ENCODE assay signal across 9 mouse cellular contexts in the genomic region with DNA sequence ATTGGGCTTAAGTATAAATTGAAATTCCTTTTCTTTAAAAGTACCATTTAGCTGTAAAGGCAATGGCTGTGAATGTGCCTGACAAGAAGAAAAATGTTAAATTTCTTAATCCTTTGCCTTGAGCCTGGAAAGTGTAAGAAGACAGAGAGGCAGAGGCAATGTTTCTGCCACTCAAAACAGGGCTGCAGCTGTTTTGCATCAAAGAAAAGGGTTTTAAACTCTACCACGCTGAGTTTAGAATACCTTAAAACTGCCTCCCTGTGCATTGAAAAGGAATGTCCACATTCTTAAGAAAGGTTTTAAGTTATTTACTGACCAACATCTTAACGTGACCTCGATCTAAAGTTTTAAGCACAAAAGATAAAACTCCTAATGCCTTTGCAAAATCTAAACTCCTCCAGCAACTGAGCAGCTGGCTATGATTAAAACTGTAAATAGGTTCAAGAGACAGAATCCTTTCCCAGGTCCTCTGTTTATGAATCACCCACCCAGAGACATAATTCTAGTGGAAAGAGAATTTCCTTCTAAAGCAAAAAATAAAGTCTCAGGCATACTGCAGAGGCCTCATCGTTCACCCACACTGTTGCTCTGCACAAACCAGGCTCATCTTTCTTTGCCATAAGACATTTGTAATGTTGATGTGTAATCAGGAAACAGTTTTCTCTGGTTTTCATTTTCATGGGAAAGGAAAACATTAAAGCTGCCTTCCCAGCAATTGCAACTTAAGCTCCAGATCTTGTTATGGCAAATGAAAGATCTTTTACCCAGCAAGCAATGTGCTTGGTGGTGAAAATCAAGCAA. TPM values are rescaled to one million over a fixed set of nuclear protein-coding genes. Genes with fewer than 3 reads are reported as not detected.
DNase-seq lines count a peak whose midpoint lies in the region; ATAC-seq and TF ChIP-seq lines count a peak whose summit lies in the region.
"Had no signal": no experiment of that assay in that cellular context is flagged by ENCODE, and none has a peak within 500 bp of the region (broad histone marks: within the 10 kb centered on the region; RNA-seq: fewer than 3 reads in every experiment).

No protein-coding gene starts in this region.

- H3K9ac ChIP-seq in heart, embryonic 12.5 days = no peak overlapping the region
- no peak overlapping the region for H3K9ac ChIP-seq in lung, postnatal 0 days (replicated peaks; ENCODE audit: low read depth)
- no peak overlapping the region for H3K9ac ChIP-seq in hindbrain, embryonic 14.5 days

- TF ChIP-seq EP300 in lung, postnatal 0 days (IDR thresholded peaks at IDR 0.05) = 0 out of 2 replicates have a peak, but pooled peaks have one; percentile 12

- H3K36me3 ChIP-seq in heart, embryonic 12.5 days = no peaks in the 10 kb centered on the region
- no peaks in the 10 kb centered on the region for H3K36me3 ChIP-seq in lung, postnatal 0 days (ENCODE audit: insufficient read depth, low read length)
- no peaks in the 10 kb centered on the region for H3K36me3 ChIP-seq in limb, embryonic 10.5 days
- H3K36me3 ChIP-seq in hindbrain, embryonic 14.5 days (replicated peaks; ENCODE audit: control insufficient read depth, insufficient read depth) = no peaks in the 10 kb centered on the region

- DNase-seq in heart, postnatal 25 days (ENCODE audit: low spot score) = no peak
- DNase-seq in lung, postnatal 0 days (ENCODE audit: low spot score) = peak; percentile 11
- no peak for DNase-seq in lung, adult 2 months
- DNase-seq in limb, embryonic 10.5 days (ENCODE audit: low spot score) = no peak
- no peak for DNase-seq in urinary bladder, adult 18-20 months (ENCODE audit: low spot score in 2 of 2)
- DNase-seq in hindbrain, embryonic 14.5 days (ENCODE audit: low spot score) = no peak
- DNase-seq in ovary, postnatal 36 days (ENCODE audit: low spot score) = no peak

- H3K27ac ChIP-seq in heart, embryonic 12.5 days (ENCODE audit: poor library complexity, severe bottlenecking) = peak overlapping the region; percentile 43
- H3K27ac ChIP-seq in lung, postnatal 0 days (ENCODE audit: low read length) = peak overlapping the region; percentile 22
- peak overlapping the region; percentile 85 for H3K27ac ChIP-seq in limb, embryonic 10.5 days
- no peak overlapping the region for H3K27ac ChIP-seq in hindbrain, embryonic 14.5 days
- H3K27ac ChIP-seq: layer of hippocampus, adult 2 months had no signal

- TF ChIP-seq POLR2A in lung, adult 2 months (IDR thresholded peaks at IDR 0.05; ENCODE audit: borderline replicate concordance, extremely low read depth, low read depth, low read length) = no peak

- TF ChIP-seq CTCF in lung, postnatal 0 days (IDR thresholded peaks at IDR 0.05) = no peak
- no peak for TF ChIP-seq CTCF in lung, adult 2 months (IDR thresholded peaks at IDR 0.05; ENCODE audit: insufficient read depth, low read length)

- WGBS in heart, embryonic 12.5 days = 39% methylated on average over 4 of the region's 4 CpGs
- 21% methylated on average over 4 of the region's 4 CpGs for WGBS in lung, postnatal 0 days
- 26% methylated on average over 4 of the region's 4 CpGs for WGBS in lung, adult 2 months
- 15% methylated on average over 4 of the region's 4 CpGs for WGBS in limb, embryonic 10.5 days
- 63% methylated on average over 4 of the region's 4 CpGs for WGBS in hindbrain, embryonic 14.5 days

- H3K27me3 ChIP-seq in heart, embryonic 12.5 days (replicated peaks) = no peaks in the 10 kb centered on the region
- no peaks in the 10 kb centered on the region for H3K27me3 ChIP-seq in lung, postnatal 0 days (replicated peaks; ENCODE audit: insufficient read depth, low read length)
- no peaks in the 10 kb centered on the region for H3K27me3 ChIP-seq in limb, embryonic 10.5 days (ENCODE audit: low read depth, poor library complexity, severe bottlenecking)
- H3K27me3 ChIP-seq in hindbrain, embryonic 14.5 days (ENCODE audit: control insufficient read depth, insufficient read depth, low read length) = no peaks in the 10 kb centered on the region

- intact Hi-C loops in heart, postnatal 25 days (cut with DNase I) = loop anchor here (10.0 kb wide), 3 partner anchors 136 to 1206 kb away; partner anchors contain the start of genes Col3a1 and Gulp1

- no peak overlapping the region for H3K4me2 ChIP-seq in heart, embryonic 12.5 days
- no peak overlapping the region for H3K4me2 ChIP-seq in lung, postnatal 0 days (replicated peaks; ENCODE audit: low read depth, low read length)
- no peak overlapping the region for H3K4me2 ChIP-seq in hindbrain, embryonic 14.5 days (replicated peaks)

- H3K4me1 ChIP-seq in heart, embryonic 12.5 days (replicated peaks) = peaks cover 10% of the 10 kb centered on the region
- no peaks in the 10 kb centered on the region for H3K4me1 ChIP-seq in lung, postnatal 0 days (ENCODE audit: insufficient read depth, low read depth, low read length)
- H3K4me1 ChIP-seq in lung, adult 2 months (ENCODE audit: control insufficient read depth, insufficient read depth, low read length) = no peaks in the 10 kb centered on the region
- H3K4me1 ChIP-seq in limb, embryonic 10.5 days = peaks cover 36% of the 10 kb centered on the region
- H3K4me1 ChIP-seq in hindbrain, embryonic 14.5 days (replicated peaks; ENCODE audit: control insufficient read depth, insufficient read depth, low read length) = no peaks in the 10 kb centered on the region

- H3K4me3 ChIP-seq in heart, embryonic 12.5 days = no peak overlapping the region
- no peak overlapping the region for H3K4me3 ChIP-seq in lung, postnatal 0 days (ENCODE audit: low read depth, low read length)
- H3K4me3 ChIP-seq in lung, adult 2 months (replicated peaks; ENCODE audit: extremely low read depth, low read depth, low read length) = no peak overlapping the region
- no peak overlapping the region for H3K4me3 ChIP-seq in limb, embryonic 10.5 days
- H3K4me3 ChIP-seq in hindbrain, embryonic 14.5 days (replicated peaks; ENCODE audit: low read length) = no peak overlapping the region
- H3K4me3 ChIP-seq: layer of hippocampus, adult 2 months had no signal

- no peak for ATAC-seq in heart, embryonic 12.5 days (ENCODE audit: insufficient number of reproducible peaks, low FRiP score)
- ATAC-seq in lung, postnatal 0 days = no peak
- ATAC-seq in hindbrain, embryonic 14.5 days (ENCODE audit: low FRiP score) = no peak

- no peaks in the 10 kb centered on the region for H3K9me3 ChIP-seq in heart, embryonic 12.5 days (replicated peaks)
- no peaks in the 10 kb centered on the region for H3K9me3 ChIP-seq in lung, postnatal 0 days (ENCODE audit: low read length)
- H3K9me3 ChIP-seq in limb, embryonic 10.5 days (replicated peaks) = no peaks in the 10 kb centered on the region
- H3K9me3 ChIP-seq in hindbrain, embryonic 14.5 days (ENCODE audit: control insufficient read depth, low read length) = no peaks in the 10 kb centered on the region

RNA-seq across cellular contexts. Expression of gene Wdr75, which starts 34.1 kb away (rescaled TPM):
- 37.4 and 42.9 TPM in 2 replicates for polyA plus RNA-seq in heart, embryonic 12.5 days (2016; fragmentation: Nextera tagmentation; extraction: Ambion mirVana)
- 10 to 100 TPM; 17.1 to 18.9 TPM for total RNA-seq in heart, postnatal 25 days (2021)
- polyA plus RNA-seq in lung, postnatal 0 days (2015; fragmentation: Nextera tagmentation; extraction: Ambion mirVana) = 29.3 and 31.3 TPM in 2 replicates
- polyA plus RNA-seq in lung, adult 2 months (2012; rRNA removed) = 39.6 and 45.5 TPM in 2 replicates
- polyA plus RNA-seq in limb, embryonic 10.5 days (2016; fragmentation: Nextera tagmentation; extraction: Ambion mirVana) = 100 and 104 TPM in 2 replicates
- polyA plus RNA-seq in hindbrain, embryonic 14.5 days (2014; fragmentation: Nextera tagmentation; extraction: Ambion mirVana) = 51.6 and 53.8 TPM in 2 replicates
